Mouse (Mus musculus): Measurements from ENCODE around the gene Sptb.

Sptb gene

DNA sequence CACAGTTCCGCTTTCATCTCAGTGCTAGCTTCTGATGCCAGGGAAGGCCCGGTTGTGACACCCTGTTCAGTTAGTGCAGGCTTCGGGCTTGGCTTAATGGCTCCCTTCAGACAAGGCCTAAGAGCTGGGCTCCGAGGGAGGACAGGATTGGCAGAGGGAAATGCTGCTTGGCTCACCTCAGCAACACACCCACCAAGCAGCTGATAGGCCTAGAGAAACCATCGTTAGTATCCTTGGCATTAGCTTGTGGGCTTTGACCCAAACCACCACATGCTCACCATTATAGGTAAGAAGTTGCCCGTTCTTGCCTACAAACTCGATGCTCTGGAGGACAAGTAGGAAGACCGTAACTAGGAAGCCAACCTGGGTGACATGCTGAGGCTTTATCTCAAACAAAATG lies 38.3 kb downstream of the Sptb start:
- DNase-seq, result peak in 1 of 2 experiments; percentile 40

- DNase-seq, result peak; percentile 48 to 58
Observed at GRCm38 (mm10) chr12:76670533-76671086, 39.7 kb downstream of the Sptb start.

DNA sequence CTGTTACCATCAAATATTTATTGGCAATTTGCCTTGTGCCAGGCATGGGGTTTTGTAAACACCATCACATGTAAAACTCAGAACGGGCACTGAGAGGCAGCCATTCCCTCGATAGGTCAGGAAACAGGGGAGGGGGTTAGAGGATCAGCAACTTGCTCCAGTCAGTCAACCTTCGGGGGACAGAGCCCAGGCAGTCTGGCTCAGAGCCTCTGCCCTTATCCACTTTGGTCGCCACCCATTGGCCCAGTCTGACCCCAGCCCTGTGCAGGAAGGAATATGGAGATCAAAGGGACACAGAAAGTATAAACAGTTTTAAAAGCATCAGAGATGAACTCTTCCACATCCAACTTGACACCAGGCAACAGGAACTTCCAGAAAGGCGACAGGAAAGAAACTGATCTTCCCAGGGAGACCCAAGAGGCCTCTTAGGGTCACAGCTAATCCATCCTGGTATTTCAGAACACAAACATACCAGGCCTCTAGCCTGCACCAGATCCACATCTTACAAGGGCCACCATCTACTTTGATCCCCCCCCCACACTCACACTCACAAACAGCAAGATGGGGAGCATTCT lies 40.3 kb downstream of the Sptb start:
- no peak for DNase-seq

DNA sequence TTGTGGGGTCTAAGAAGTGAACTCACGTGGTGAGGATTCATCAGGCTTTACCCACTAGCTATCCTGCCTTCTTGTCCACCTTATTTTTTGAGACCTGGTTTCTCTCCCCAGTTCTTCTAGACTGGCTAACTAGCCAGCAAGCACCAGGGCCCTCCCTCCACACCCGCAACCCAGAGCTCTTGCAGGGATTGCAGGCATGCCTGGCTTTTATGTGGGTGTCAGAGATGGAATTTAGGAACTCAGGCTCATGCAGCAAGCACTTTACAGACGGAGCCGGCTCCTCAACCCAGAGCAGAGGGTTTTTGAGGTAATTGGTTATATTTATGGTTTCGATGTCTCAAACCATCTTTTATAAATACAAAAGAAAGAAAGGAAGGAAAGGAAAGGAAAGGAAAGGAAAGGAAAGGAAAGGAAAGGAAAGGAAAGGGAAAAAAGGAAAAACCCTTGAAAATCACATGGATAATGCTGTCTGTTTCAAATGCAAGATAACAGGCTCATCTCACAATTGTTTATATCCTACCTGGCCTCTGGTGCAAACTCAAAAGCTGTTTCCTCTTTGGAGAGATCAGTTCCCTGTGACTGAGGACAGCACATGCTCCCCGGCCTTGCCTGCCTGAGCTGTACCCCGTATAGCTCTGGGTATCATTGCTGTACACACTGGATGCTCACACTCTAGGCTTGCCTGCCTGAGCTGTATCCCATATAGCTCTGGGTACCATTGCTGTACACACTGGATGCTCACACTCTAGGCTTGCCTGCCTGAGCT lies 41.5 kb downstream of the Sptb start:
- no peak for DNase-seq

DNA sequence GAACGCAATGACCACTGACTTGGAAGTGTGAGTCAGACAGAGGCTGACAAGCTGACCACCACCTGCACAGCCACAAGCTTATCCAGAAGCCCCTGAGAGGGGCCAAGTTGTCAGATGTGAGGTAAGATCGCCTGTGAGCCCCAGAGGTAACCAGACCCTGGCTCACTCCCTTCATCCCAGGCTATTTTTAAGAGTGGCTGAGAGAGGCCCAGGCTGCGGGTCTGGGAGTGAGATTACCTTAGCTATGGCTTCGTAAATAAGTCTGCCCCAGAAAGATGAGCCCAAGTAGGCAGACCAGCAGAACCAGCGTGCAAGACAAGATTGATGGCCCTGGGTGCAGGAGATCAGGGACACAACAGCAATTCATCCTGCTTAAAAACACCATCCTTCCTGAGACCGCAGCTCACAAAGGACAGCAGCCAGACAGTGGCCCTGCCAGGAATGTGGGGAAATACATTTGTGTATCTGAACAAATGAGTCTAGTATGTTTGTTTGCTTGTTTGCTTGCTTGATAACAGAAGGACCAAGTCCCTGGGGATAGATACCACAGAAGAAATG lies 58.5 kb downstream of the Sptb start:
- DNase-seq, result no peak

DNA sequence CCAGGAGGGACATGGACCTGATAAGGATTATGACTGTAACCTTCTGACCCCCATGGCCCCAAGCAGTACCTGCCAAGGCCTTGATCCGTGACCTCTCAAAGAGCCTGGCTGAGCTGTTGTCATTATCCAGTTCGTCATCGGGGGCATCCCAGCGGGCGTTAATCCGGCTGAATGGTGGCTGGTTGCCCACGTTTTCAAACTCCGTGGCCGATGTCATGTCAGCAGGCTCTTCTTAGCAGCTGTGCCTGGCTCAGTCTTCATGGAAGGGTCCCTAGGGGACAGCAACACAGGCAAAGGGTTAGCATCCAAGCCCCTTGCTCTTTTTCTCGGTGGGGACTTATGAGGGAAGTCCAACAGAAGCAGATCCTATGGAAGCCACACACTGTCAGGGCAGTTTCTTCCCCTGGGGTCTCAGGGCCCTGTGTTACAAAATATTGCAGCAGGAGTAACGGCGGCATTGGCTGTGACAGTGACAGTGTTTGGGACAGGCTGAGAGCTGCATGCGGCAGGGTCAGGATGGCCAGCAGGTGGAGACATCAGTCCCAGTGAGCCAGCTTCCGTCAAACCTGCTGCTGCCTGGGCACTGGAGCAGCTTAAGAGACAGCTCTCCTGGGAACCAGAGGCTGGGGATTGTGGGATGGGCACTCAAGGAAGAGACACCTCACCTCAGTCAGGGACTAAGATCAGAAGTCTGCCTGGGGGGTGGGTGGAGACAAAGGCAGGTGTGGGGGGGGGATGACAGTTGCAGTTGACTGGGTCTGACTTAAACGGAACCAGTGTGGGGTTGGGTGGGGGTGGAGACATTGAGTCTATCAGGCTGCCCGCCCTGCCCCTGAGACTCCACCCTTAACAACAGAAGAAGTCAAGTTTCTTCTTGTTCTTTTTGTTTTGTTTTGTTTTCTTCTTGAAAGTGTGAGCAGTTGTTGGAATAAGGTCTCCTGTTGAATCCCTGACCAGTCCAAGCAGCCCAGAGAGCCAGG lies 60.3 kb downstream of the Sptb start:
- peak; percentile 86 to 87 for DNase-seq

GRCm38 (mm10) chr12:76645222-76646110 lies 64.9 kb downstream of the Sptb start:
- DNase-seq, result no peak

GRCm38 (mm10) chr12:76643679-76644078 lies 66.7 kb downstream of the Sptb start:
- no peak for DNase-seq

DNA sequence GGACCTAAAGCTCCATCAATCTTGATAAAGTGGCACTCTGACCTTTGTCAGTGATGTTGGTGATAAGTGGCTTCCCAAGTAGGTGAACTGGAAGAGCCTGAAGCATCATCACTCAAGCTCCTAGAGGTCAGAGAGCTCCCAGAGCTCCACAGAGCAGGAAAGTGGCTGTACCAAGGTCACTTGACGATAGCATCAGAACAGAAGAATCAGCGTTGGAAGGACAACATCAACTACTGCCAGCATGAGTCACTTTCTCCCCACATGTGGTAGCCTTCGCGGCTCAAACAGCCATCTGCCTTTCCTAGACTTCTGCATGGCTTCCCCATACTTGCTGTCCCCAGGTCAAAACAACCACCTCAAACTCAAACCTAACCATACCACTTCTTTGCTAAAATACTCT lies 67.7 kb downstream of the Sptb start:
- DNase-seq, result peak in 1 of 2 experiments; percentile 53

- DNase-seq, result peak; percentile 53 to 59
Observed at GRCm38 (mm10) chr12:76640620-76641019, 69.7 kb downstream of the Sptb start.

- peak; percentile 65 to 67 for DNase-seq
Observed at GRCm38 (mm10) chr12:76634899-76635693, 75.3 kb downstream of the Sptb start.

GRCm38 (mm10) chr12:76623374-76623773 lies 87.0 kb downstream of the Sptb start:
- DNase-seq, result no peak

DNA sequence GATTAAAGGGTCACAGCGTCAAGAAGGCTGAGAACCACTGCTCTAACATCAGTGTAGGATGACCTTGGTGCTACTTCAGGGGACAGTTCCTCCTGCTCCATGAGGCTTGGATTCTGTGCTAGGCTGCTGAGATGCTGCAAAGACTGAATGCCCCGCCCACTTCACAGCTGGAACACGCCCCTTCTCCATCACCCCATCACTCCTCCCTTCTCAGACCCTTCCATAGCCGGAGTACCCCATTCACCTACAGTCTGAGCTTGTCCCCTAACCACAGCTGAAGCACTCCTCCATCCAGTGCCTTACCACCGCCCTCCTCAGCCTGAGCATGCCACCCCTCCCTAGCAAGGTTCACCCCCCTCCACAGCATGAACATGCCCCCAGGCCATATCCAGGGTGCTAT lies 90.5 kb downstream of the Sptb start:
- no peak for DNase-seq

DNA sequence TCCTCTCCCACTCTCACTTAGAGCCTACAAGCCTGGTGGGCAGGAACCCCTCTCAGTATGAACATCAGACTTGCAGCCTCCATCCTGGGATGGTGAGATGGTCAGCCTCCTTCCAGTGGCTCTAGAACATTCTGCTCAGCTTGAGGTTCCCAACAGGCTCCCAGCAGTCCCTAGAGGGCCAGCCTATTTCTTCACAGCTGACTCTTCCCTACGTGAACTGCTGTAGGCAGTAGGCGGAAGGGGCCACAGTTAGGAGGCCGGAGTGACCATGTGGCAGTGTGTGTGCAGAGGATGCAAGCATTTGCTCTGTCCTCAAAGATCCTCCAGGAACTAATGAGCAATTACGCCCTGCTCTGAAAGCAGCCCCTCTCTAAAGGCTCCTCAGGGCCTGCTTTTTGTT lies 92.2 kb downstream of the Sptb start:
- no peak for DNase-seq

DNA sequence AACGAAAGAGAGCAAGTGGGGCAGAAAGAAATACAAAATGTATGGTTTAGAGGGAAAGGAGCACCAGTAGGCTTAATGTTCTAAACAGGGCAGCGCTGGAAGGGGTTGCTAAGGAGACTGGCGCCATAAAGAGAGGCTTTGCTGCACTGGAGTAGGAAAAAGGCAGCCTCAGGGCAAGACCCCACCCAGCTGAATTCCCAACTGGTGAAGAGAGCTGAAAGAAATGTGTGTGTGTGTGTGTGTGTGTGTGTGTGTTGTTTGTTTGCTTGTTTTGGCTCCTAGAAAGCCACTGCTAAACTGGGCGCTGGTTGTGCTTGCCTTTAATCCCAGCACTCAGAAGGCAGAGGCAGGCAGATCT lies 94.8 kb downstream of the Sptb start:
- DNase-seq, result no peak

- no peak for DNase-seq
Observed at GRCm38 (mm10) chr12:76614868-76615579, 95.3 kb downstream of the Sptb start.

DNA sequence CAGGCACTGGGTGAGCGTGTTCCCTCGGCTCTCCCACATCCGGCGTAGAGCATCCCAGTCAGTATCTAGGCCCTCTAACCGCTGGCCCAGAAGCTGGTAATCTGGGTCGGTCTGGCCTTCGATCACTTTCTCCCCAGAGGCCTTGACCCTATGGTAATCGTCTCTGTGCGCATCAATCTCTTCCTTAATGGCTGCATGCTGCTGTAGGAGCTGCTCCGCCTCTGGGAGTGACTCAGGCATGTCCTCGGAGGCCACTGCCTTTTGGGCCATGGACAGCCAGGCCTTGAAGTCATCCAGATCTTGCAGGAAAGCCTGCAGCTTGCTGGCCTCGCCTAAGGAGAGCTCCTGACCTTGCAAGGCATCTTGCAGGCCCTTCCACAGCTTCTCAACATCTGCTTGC lies 97.7 kb downstream of the Sptb start:
- DNase-seq, result no peak

GRCm38 (mm10) chr12:76608997-76609565 lies 101.3 kb downstream of the Sptb start:
- no peak for DNase-seq

- DNase-seq, result peak in 1 of 2 experiments; percentile 42
Observed at GRCm38 (mm10) chr12:76608241-76608640, 102.1 kb downstream of the Sptb start.

DNA sequence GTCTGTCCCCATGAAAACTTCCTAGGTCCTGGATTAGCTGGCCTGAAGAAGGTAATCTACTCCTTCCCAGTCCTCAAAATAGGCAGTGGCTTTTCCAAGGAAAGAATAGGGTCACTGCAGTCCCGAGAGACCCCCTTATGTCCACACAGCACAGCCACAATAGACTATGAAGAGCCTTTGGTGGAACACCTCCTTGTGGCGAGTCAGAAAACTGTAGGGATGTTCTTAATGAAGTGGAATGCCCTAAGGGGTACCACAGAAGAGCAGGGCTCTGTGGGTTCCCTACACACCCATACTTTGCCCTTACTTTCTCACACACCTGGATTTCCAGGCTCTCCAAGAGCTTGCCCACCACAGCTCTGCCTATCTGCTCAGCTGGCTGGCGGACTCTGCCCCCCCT lies 104.5 kb downstream of the Sptb start:
- no peak for DNase-seq

Measured in cerebellum, postnatal 36 days (tissue).